Mouse (Mus musculus): ENCODE data around the gene Rab20. TPM values are rescaled to one million over a fixed set of nuclear protein-coding genes. Genes with fewer than 3 reads are reported as not detected.

Gene Rab20
- 3.1 and 33.7 TPM in 2 replicates for polyA plus RNA-seq (2012; rRNA removed; ENCODE audit: low replicate concordance)

DNA sequence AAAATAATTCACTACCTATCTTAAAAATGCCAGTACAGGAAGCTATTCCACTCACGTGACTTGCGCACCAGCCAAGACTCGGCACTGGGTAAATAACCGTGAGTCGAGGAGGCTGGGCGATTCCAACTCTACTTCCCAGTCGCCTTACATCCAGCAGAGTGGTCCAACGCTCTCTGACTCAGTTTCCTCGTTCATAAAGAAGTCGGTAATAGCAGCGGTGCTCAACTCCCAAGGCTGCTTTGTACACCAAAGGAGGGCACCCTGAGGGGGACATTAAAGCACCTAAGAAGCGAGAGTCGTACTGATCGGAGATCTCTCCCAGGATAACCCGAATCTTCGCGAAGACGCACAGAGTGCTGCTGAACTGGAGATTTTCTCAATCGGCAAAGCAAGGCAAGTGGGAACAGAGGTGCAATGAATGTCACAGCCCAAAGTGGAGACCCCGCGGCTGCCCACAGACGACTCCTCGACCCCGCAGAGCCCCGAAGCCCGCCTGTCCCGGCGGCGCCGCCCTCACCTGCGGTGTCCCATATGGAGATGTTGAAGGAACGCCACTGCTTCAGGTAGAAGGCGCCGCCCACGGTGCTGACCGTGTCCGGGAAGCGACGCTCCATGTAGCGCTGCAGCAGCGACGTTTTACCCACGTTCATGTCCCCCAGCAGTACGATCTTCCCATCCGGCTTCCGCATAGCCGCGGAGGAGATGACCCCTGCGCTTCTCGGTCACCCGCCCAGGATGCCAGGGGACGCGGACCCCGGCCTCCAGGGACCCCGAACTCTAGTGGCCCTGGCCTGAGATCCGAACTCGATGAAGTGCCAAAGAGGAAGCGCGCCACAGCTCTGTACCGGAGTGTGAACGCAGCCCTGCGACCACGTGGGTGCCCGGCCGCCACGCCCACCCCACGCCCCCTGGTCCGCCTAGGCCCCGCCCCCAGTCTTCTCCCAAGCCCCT, at the start of gene Rab20:
Gene Rab20 (minus strand): TSS at position 900 of the 951 bp plus-strand sequence.

DNA sequence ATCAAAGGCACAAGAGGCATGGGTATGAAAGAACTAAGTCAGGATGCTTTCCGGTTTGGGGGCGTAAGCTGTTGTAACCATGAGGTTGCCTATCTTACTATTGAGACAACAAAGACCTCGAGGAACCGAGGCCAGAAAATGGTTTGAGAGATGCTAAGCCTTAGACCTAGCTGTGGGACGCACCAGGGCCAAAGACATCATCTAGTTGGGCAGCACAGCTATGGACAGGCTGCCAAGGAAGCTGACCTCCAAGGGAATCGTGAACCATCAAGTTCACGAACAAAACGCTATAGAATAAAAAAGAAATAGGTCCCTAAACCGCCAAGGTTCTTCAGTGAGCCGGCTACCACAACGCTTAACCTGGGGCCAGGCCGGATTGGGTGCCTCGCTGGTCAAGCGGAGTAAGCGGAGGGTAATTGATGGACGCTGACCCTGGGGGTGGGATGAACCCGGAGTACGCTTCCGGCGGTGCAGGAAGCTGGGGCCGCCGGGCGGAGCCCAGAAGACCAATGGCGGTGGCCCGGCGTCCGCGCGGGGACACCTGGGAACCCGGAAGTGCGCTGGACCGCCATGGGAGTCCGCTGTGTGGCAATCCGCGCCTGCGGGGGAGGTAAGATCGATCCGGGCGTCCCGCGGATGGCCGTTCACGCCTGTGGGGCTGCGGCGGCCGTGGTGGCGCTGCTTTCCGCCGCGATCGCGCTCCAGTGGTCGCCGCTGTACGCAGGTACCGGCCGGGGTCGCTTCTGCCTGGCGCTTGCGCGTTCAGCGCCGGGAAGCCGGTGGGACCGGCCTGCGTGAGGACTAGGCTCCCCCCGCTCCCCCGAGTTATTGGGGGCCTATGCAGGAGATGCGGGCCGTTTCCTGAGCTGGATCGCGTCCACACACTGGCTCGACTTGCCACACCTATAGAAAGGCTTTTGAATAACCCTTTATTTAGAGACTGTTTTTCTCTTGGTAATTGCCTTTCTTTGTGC, 18.8 kb upstream of the Rab20 start, which contains the start of gene Naxd:
Gene Naxd (plus strand): TSS at position 490 of the 974 bp plus-strand sequence.

Other genes with a start within 250 kb of the Rab20 start
- 253 and 466 TPM in 2 replicates for gene Col4a2, start 165.9 kb downstream of the Rab20 start, polyA plus RNA-seq (2012; rRNA removed; ENCODE audit: low replicate concordance)
- 744 and 1,377 TPM in 2 replicates for gene Col4a1, start 165.9 kb downstream of the Rab20 start, polyA plus RNA-seq (2012; rRNA removed; ENCODE audit: low replicate concordance)
- gene Naxd, start 18.8 kb upstream of the Rab20 start, polyA plus RNA-seq (2012; rRNA removed; ENCODE audit: low replicate concordance) = 118 and 129 TPM in 2 replicates
- 42.5 and 67.1 TPM in 2 replicates for gene Cars2, start 72.1 kb upstream of the Rab20 start, polyA plus RNA-seq (2012; rRNA removed; ENCODE audit: low replicate concordance)
- 10.9 and 20.3 TPM in 2 replicates for gene Ing1, start 76.9 kb upstream of the Rab20 start, polyA plus RNA-seq (2012; rRNA removed; ENCODE audit: low replicate concordance)
- 33.6 and 132 TPM in 2 replicates for gene Ankrd10, start 157.0 kb upstream of the Rab20 start, polyA plus RNA-seq (2012; rRNA removed; ENCODE audit: low replicate concordance)
- gene 1700016D06Rik, start 222.4 kb upstream of the Rab20 start, polyA plus RNA-seq (2012; rRNA removed; ENCODE audit: low replicate concordance) = not detected in 2 replicates
- gene Arhgef7, start 249.0 kb upstream of the Rab20 start, polyA plus RNA-seq (2012; rRNA removed; ENCODE audit: low replicate concordance) = 40.3 and 43.6 TPM in 2 replicates

Data from subcutaneous adipose tissue, adult 2 months (tissue).